Mouse (Mus musculus): ENCODE results near the gene Gm49325. TPM values are rescaled to one million over a fixed set of nuclear protein-coding genes. Genes with fewer than 3 reads are reported as not detected.

The Gm49325 gene
- total RNA-seq, 1 experiment from 2014 or later = not detected

DNA sequence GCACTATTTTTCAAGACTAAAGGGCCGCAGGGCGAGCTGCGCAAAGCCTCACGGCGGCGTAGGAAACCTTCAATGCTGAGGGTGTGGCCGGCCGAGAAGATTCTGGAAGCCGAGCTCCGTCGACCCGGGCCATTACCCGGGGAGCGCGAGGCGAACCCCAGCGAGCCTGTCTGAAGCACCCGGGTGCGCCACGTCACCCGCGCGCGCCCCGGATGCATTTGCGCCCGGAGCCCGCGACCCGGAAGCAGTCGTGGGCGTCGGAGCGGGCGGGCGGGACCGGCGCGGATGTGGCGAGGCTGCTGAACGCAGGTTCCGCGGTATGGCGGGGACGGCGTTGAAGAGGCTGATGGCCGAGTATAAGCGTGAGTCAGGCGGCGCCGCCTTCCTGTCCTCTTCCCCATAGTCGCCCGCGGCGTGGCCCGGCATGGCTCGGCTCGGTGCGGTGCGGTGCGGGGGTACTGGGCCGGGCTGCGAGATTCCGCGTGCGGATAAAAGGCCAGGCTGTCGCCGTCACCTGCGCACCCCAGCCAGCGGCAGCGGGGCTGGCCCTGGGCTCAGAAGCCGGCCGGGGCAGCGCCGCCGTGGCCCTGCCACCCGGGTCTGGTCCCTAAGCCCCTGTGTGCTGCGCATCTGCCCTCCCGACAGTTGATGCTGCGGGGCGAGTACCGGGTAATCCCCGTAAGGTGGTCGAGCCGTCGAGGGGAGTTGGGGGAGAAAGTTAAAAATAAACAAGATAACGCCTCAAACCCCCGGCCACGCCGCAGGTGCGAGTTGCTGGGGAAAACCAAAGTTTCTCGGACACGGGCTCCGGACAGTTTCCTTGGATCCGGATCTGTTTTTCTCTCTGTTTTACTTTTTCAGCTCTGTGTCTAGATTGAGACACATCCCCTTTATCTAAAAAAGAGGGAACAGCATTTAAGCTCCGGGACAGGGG is 16.3 kb downstream of the Gm49325 start, which contains the start of gene Ube2g2:
TSS of gene Ube2g2 (plus strand) at position 221 of the 934 bp plus-strand sequence.
- ATAC-seq (ENCODE audit: extremely low read depth, insufficient number of reproducible peaks, low FRiP score, poor library complexity, severe bottlenecking) = peak; percentile 84

DNA sequence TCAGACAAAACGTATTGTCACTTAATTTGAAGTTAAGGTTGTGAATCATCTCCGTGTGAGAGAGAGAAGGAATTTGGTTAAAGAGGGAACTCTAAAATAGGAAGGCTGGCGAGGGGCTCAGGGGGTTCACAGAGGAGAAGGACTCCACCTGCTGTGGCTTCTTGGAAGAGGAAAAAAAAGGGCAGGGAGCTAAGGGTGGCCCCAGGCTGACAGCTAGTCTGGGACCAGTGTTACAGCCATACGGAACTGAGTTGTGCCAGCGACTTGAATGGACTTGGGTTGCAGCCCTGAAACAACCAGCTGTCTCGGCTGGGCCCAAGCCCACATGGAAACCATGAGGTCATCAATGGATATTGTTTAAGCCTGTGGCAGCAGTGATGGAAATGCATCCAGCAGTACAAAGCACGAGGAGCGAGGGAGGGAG is 17.1 kb downstream of the Gm49325 start:
- ATAC-seq (ENCODE audit: extremely low read depth, insufficient number of reproducible peaks, low FRiP score, poor library complexity, severe bottlenecking) = no peak

DNA sequence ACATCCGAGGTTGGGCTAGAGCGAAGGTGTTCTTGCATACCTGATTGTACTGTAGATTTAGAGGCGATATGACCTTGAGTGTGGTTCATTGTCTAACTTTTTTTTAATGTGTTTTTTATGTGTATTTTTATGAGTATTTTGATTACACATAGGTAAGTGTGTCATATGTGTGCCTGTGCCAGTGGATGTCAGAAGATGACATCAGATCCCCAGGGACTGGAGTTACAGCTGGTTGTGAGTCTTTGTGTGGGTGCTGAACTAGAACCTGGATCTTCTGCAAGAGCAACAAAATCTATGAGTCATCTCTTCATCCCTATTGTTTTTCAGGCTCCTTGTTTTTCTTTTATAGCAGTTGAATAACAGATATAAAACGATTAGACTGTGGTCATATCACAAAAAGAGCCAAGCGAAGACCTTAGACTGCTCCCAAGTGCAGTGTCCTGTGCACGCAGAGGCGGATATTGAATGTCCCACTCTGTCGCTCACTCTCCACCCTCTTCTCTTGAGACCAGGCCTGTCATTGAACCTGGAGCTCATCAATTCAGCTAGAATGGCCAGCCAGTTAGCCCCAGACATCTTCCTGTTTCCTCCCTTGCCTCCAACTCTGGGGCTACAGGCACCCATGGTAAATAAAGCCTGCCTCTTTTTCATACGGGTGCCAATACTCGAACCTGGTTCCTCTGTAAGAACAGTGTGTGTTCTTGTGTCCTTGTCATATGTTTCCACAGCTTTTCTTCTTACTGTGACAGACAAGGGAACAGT is 17.8 kb downstream of the Gm49325 start:
- ATAC-seq (ENCODE audit: extremely low read depth, insufficient number of reproducible peaks, low FRiP score, poor library complexity, severe bottlenecking) = no peak

DNA sequence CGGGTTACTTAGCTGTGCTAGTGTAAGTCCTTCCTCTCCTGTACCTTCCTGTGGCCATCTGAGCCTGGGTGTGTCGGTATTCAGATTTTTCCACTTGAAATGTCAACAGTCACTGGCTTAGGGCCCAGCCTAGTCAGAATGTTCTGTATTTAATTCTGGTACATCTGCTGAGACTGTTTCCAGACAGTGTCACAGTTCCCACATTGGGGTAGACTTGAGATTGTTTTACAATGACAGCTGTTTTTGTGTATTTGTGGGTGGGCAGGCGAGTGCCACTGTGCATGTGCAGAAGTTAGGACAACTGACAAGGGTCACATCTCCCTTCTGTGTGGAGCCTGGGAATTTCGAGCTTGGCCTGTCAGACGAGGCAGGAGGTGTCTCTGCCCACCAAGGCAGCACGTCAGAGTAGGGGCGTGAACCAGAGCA is 18.6 kb downstream of the Gm49325 start:
- ATAC-seq (ENCODE audit: extremely low read depth, insufficient number of reproducible peaks, low FRiP score, poor library complexity, severe bottlenecking) = no peak

DNA sequence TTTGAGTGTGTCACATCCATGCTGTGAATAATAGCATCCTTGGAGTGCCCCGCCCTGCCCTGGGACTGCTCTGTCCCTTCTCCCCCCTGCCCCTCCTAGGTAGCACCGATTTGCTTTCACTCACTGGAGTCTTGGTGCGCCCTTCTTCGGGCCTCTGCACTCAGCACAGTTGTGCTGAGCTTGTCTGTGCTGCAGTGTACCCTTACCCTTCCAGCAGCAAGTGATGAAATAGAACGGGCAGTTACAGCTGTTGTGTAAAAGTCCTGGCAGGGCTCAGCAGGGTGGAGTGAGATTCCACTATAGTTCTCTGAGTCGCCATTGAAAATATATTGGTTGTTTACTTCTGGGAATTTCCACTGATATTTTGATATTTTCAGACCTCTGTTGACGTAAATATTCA is 20.0 kb downstream of the Gm49325 start:
- no peak for ATAC-seq (ENCODE audit: extremely low read depth, insufficient number of reproducible peaks, low FRiP score, poor library complexity, severe bottlenecking)

DNA sequence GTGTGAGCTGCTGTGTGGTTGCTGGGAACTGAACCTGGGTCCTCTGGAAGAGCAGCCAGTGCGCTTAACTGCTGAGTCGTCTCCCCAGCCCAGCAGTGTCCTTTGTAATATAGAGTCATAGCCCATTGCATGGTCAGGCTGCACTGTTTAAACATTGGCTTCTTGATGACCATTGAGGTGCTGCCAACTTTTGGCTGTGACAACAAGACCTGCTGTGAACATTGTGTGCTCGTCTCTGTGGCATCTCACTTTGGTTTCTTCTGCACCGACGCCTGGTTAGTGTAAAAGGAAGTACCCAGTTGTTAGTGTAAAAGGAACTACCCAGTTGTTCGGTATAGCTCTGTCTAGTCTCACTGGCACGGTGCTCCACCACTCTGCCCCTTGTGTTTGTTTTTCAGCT is 20.6 kb downstream of the Gm49325 start:
- ATAC-seq (ENCODE audit: extremely low read depth, insufficient number of reproducible peaks, low FRiP score, poor library complexity, severe bottlenecking) = no peak

DNA sequence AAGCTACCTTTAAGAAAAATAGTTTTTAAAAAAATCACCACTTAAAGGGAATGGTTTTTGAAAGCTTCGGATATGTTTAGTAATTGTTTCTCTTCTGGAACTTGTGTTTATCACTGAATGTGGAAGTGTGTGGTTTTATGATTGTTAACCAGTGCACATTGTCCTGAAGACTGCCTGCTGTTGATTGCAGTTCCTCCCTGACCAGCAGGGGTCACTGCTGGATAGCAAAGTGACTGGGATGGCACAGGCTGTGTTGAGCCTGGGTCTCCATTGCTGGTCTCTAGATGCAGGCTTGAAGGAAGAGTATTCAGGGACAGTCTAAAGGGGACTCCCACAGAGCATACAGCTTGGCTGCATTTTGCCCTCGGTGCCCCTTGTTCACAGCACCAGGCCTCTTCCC is 21.5 kb downstream of the Gm49325 start:
- ATAC-seq (ENCODE audit: extremely low read depth, insufficient number of reproducible peaks, low FRiP score, poor library complexity, severe bottlenecking) = peak; percentile 86

DNA sequence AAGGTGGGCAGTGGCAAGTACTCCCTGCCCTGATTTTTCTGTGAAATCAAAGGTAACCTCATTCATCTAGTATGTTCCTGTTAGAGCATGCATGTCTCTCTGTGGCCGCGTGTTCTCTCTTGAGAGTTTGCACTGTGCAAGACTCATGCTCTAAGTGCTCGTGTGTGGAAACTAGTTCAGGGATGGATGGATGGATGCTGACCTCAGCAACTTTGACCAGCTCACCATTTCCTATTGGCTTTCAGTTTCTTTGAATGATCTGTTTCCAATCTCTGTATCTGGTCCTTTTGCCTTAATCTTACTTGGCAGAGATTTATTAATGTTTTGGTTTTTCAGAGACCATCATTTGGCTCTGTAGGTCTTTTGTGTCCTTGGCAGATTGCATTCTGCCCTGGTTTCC is 23.2 kb downstream of the Gm49325 start:
- no peak for ATAC-seq (ENCODE audit: extremely low read depth, insufficient number of reproducible peaks, low FRiP score, poor library complexity, severe bottlenecking)

DNA sequence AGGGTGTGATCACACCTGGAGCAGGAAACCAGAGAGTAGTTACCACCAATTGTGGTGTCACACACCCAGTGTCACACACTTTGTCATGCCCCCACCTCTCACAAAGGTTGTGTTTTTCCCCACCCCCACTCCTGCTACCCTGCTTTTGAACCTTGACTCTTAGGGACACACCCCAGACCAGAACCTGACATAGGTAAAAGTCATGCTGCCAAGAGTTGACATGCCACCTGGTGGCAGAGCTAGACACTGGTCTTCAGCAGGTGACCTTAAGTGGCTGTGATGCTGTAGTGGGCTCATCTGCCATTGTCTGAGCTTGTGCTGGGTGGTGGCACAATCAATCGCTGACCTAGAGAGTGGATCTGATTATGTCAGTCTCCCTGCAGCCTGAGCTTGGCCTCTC is 24.0 kb downstream of the Gm49325 start:
- no peak for ATAC-seq (ENCODE audit: extremely low read depth, insufficient number of reproducible peaks, low FRiP score, poor library complexity, severe bottlenecking)

DNA sequence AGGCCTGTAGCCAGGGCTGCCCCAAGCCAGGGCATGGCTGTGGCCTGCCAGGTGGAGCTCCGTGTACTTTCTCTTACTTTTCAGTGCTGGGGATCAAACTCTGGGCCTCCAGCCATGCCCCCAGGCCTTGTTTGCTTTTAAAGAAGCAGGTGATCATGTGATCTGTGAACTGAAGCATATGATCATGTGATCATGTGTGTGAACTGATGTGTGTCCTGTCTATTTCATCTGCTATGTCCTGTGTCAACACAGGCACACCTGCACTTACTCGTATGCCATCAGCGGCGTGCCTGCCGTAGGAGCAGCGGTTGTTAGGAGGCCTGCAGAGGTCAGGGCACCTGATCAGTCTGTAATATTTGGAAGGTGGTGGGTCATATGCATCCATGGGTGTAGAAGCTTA is 28.0 kb downstream of the Gm49325 start:
- peak; percentile 49 for ATAC-seq (ENCODE audit: extremely low read depth, insufficient number of reproducible peaks, low FRiP score, poor library complexity, severe bottlenecking)

DNA sequence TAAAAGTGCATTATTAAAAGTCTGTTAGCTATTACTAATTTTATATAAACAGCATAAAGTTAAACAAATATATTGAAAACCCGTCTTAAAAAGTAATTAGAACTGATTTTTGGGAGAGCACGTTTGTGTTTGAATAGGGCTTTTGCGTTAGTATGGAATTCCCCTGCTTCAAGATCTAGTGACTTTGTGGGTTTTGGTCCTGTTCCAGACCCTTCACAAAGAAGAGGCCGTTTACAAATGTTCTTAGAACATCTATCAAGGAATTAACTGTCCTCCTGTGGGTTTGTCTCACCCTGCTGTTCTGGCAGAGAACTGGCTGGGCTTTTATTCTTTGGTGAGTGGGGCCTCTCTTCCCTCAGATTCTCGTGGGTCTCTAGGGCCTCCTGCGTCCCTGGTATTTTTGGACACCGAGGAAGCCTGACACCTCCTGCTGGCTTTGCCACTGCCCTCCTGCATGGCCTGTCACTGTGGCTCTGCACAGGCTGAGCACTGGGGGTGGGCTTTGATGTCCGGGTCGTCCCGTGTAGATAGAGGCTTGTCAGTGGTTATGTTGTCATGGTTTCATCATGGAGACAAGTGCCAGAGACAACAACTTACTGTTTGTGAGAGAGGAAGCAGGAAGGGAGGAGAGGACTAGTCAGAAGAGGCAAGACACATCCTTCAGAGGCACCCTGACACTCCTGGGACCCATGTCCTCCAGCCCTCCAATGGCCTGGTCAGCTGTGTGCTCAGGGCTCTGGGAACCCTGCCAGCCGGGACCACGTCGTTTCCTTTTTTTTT is 28.6 kb downstream of the Gm49325 start:
- ATAC-seq (ENCODE audit: extremely low read depth, insufficient number of reproducible peaks, low FRiP score, poor library complexity, severe bottlenecking) = no peak

DNA sequence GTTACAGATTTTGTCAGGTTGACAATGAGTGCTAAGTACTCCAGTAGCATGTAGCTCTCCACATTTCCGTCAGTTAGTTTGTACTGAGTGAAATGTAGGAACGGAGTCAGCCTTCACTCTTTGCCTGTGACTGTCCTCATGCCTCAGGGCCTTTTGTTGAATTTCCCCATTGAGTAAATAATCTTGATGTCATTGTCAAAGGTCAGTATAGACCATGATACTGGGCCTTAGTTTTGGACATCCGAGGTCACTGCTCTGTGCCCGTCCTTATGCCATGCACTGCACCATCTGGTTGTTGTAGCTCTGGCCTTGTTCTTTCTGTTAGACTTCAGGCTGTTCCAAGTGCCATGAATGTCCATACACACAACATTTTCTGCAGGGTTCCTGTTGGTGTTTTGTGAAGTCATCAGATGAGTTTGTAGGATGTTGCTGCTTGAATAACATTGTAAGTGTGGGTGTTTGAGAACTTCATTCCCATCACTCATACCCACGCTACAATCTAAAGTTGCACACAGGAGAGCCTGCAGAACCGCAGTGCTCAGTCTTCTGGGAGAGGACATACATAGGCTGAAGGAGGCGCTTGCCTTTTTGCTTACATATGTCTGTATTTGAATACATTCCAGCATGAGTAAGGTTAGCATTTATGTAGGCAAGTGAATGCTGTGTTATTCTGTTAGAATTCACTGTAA is 30.4 kb downstream of the Gm49325 start:
- ATAC-seq (ENCODE audit: extremely low read depth, insufficient number of reproducible peaks, low FRiP score, poor library complexity, severe bottlenecking) = no peak

DNA sequence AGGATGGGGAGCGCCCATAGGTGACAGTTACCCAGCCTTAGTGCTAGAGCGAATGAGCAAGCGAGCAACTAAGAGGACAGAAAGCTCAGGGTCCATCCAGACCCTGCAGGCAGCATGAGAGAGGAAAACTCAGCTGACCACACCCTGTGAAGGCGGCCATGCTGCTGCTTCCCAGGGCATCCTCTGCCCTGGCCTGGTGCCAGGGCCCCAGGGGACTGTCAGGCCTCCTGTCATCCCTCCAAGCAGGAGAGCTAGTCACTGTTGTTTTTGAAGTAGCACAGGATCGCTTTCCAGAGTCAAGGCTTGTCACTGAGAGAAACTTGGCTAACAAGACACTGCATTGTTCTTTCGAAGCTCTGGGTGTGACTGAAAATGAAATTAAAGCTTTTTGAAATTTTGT is 33.0 kb downstream of the Gm49325 start:
- ATAC-seq (ENCODE audit: extremely low read depth, insufficient number of reproducible peaks, low FRiP score, poor library complexity, severe bottlenecking) = no peak

DNA sequence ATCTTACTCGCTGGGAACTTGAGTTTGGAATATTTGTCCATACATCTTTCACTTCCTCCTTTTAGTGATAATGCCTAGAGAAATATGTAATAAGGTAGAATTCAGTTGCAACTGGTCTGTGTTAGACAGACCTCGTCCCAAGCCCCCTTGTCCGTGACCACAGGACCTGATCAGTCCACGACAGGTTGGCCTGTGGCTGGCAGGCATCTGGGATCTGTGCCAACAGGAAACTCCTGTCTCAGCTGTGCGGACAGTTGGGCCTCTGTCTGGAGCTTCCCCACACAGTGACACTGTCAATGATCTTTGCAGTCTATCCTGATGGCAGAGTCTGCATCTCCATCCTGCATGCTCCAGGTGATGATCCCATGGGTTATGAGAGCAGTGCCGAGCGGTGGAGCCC is 37.2 kb downstream of the Gm49325 start:
- ATAC-seq (ENCODE audit: extremely low read depth, insufficient number of reproducible peaks, low FRiP score, poor library complexity, severe bottlenecking) = no peak

DNA sequence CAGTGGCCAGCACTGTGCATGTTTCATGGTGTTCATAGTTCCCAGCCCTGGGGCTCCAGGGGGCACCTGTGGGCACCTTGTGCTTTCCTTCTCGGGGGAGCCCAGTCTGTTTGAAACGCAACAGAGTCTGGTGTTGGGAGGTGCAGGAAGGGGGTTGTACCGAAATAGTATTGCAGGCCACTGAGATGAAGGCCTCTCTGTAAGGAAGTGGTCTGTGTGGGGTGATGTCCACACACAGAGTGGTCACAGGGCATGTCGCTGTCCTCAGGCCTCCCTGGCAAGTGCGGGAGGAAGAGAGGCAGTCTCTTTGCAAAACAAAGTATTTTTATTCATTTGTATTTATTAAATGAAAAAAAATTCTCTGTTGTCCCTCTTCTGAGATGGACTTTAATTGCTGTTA is 39.6 kb downstream of the Gm49325 start:
- ATAC-seq (ENCODE audit: extremely low read depth, insufficient number of reproducible peaks, low FRiP score, poor library complexity, severe bottlenecking) = no peak

DNA sequence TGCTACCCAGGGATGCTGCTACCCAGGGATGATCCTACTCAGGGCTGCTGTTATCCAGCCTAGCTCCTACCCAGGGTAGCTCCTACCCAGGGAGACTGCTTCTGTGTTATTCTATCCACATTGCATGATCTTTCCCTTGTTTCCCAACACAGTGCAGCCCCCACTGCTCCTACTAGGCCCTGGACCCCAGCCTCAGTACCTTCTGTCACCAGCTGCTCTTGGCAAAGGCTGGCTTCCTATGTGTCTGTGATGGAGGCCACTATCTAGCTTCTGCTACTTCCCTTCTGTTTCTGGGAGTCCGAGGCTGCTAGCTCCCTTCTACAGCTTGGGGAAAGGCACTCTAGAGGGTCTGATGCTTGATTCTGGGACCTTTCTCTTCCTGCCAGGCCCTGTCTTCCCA is 41.5 kb downstream of the Gm49325 start:
- ATAC-seq (ENCODE audit: extremely low read depth, insufficient number of reproducible peaks, low FRiP score, poor library complexity, severe bottlenecking) = no peak

DNA sequence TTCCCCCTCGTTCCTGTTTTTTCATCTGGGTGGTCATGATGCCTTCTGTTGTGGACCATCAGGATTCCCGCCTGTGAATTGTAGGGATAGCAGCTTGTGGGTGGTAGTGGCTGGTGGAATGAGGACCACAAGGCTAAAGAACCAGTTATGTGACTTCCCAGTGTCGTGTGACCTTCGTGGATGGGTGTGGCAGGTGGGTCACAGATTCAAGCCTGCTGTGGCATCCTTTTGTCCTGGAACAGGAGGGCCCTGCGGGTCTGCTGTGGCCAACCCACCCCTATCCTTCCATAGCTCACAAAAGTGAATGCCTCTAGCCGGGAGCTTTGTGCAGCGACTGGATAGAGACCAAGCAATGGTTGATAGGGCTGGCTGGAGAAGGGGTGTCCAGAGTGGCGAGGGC is 41.9 kb downstream of the Gm49325 start:
- no peak for ATAC-seq (ENCODE audit: extremely low read depth, insufficient number of reproducible peaks, low FRiP score, poor library complexity, severe bottlenecking)

DNA sequence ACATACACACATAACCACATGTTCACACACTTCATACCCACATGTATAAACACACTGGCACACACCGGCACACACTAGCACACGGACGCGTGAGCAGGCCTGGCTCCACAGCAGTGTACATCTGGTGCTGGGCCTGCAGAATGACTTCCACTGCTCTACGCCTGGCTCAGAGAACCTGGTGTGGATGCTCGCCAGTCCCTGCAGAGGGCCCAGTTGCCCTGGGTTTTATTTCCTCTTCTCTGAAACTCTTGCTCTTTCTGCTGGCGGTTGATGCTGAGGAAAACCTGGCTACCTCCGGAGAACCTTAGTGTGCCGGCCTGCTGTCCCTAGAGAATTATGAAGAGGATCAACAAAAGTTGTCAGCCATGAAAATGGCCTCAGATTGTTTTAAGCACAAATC is 46.0 kb downstream of the Gm49325 start:
- no peak for ATAC-seq (ENCODE audit: extremely low read depth, insufficient number of reproducible peaks, low FRiP score, poor library complexity, severe bottlenecking)
